Mouse (Mus musculus) gastrocnemius, postnatal 14 days (tissue): ENCODE results near the gene Vmn2r27. TPM values are rescaled to one million over a fixed set of nuclear protein-coding genes. Genes with fewer than 3 reads are reported as not detected.
A peak's percentile ranks its signal among the peaks of the same experiment; 100 is the strongest.

Source experiments
- DNase-seq: peaks from one replicate; pipeline ENCODE4 v3.0.0; 2021; ENCODE audit warnings: mixed read lengths
- intact Hi-C: fragments of 180-260 bp; cut with DNase I; formaldehyde crosslinking; loops from one replicate; pipeline ENCODE4 v1.15.1; 2025; ENCODE audit warnings: low total_unique reads
- long read RNA-seq, 2 experiments: library from polyadenylated mRNA; stranded (forward); transcript quantifications; one replicate each; pipeline ENCODE4 v2.0.0; 2021
- total RNA-seq, 2 experiments: library from RNA; stranded (reverse); gene quantifications; 2 replicates each; pipeline ENCODE4 v1.2.3; 2021

Vmn2r27 gene
- total RNA-seq: not detected
- long read RNA-seq, experiment 1: 0 reads
- long read RNA-seq, experiment 2: 0 reads

DNA sequence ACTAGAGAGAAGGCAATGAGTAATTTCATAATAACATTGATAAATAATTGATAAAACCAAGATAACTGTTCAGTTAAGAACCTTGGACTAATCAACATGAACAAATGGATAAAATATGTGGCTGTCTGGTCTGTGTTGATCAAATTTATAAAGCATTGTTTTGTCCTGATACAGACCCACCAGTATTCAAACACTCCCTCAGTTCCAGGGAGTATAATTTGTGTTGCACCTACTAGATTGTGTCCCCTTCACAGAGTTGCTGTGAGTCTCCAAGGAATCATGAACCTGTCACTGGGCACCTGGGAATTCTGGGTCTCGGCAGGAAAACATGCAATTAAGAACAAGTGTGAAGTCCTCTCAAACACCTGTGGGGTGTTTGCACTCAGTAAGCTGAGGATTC is at the start of gene Vmn2r27:
TSS of gene Vmn2r27 (minus strand) at position 101 of the 400 bp plus-strand sequence.
- no peak for DNase-seq

GRCm38 (mm10) chr6:124278291-124278690 is 46.6 kb upstream of the Vmn2r27 start:
- DNase-seq: no peak
- intact Hi-C loops: no loop called here

More for the DNA sequence above, at the start of gene Vmn2r27:
- intact Hi-C loops: no loop called here

DNA sequence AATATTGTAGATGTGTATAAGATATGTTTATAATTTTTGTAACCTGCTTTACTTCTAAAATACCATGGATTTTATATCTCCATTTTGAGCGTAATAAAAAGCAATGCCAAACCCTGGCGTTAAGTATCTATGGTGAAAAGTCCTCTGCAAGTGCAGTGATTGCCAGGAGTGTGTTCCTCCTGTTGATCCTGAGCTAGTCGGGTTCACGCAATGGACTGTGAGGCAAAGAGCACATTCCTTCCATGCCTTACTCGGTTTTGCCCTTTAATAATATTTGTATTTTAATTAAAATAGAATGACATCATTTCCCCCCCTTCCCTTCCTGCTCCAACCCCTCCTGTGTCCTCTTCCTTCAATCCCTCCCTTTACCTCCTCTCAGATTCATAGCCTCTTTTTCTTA is 46.0 kb upstream of the Vmn2r27 start:
- intact Hi-C loops: no loop called here

DNA sequence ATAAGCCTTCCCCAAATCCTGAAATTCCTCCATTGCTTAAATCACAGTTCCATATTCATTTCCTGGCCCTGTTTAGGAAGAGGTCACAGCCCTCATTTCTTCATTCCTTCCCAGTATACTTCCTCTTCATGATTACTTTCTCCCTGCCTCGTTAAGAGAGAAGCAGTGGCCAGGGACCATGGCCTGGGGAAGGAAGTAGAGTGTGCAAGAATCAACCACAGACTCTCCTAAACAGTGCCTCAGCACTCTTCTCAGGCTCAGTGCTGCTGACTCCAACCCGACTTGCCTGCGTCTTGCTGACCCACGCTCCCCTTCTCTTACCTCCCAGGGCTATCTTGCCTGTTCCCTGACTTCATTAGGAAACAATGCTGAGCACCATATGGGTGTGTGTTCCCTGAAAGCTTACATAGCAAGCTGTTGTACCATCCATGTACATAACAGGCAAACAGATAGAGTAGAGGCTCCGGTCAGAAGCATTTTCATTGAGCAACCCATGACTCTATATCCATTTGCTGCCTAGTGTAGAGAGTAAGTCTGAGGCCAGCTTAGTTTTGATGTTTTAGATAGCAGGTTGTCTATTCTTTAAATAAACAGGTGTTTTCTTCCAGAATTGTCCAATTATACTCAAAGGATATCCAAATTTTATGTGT is 41.7 kb upstream of the Vmn2r27 start:
- no peak for DNase-seq
- intact Hi-C loops: no loop called here

More for the DNA sequence above, 46.0 kb upstream of the Vmn2r27 start:
- DNase-seq: no peak

DNA sequence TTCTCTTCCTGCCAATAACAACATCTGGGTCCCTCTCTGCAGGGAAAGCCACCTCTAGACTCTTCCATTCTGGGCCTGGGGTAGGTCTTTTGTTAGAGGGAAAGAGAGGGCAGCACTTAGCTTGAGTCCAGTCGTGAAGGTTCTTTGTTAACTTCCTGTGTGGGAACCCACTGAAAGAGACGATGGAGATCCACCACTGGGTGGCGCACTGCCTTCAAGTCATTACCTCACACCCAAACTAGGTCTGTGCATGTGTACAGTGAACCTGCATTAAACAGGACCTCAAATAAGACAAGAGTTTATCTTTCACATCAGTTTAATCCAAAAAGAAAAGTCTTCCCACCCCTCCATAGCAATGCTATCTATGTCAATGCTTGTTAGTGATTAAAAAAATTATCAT is 31.0 kb upstream of the Vmn2r27 start:
- DNase-seq: peak; percentile 62
- intact Hi-C loops: loop anchor here (5.0 to 10.0 kb wide), 2 partner anchors 115 to 328 kb away; no protein-coding TSS in a partner anchor

DNA sequence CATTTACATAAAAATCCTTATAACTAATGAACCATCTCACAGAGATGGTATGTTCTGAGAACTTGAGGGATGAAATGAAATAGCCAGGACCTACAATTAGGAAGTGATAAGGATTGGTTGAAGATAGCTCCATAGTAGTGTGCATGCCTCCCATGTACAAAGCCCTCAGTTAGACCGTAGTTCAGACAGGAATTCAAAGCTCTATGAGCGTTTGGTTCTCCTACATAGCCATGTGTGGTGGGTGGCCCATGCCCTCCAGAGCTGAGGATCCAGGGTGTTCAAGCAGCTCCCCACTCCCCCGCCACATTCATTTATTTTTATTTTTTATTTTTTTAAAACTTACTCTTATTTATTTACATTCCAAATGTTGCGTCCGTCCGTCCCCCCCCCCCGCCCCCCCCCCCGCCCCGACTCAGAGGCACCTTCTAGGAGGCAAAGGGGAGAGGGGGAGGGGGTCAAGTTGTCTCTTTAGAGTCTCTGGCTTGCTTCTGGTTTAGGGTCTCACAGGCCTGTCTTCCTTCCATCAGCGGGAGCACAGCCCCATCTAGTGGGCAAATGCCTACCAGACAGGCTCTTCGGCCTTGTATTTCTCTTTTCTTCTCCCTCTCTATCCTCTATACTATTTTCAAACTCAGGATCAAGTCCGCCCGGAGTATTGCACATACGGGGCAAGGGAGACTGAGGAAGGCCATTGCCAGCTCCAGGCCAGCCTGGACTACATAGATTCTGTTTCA is 28.7 kb upstream of the Vmn2r27 start:
- intact Hi-C loops: loop anchor here (5.0 to 10.0 kb wide), 2 partner anchors 117 to 326 kb away; no protein-coding TSS in a partner anchor
- DNase-seq: peak; percentile 34

DNA sequence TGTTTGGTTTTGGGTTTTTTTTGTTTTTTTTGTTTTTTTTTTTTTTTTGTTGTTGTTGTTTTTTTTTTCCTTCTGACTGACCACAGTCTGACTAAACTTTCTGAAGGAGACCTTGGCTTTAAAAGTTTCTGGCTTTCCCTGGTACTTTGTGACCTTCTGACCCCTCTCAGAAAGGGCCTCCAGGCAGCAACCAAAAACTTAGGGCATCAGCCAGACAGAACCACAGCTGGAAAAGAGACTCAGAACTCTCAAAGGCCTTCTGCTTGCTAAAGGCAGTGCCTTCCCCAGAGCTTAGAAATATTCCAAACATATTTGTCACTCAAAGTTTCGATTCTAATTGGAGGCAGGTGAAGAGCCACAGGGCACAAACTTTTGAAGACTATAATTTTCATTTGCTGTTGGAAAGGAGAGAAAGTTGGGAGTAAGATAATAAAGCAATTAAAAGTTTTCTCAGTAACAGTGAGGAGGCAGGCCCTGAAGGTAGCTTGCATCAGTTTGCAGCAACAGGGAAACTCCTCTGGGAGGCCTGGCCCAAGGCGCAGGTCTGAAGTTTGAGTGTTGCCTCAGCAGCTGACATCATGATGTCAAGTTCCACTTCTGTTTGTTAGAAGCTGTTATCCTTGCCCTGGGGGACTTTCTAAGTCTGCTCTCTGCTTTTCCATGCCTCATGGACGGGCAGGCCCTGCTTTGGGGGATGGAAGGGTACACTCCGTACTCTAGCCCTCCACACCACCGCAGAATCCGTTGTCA is 24.2 kb upstream of the Vmn2r27 start:
- intact Hi-C loops: no loop called here
- DNase-seq: no peak

DNA sequence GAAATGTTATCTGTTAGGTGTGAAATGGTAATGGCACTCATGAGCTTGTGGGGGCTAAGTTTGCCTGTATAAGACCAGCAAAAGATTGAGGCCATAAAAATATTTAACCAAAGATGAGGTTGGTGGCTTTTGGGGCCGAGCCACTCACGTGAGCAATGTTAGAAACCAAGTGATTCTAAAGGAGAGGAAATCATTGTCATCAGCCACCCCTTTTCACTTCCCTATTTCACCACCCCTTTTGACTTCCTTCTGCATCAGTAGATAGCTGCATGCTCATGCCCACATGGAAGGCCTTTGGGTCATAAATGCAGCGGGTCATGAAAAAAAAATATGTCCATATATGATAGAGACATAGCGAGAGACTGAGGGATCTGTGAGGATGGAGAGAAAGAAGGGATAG is 29.5 kb downstream of the Vmn2r27 start:
- intact Hi-C loops: no loop called here
- DNase-seq: no peak

- intact Hi-C loops: no loop called here
These were observed 63.0 kb downstream of the Vmn2r27 start for GRCm38 (mm10) chr6:124168499-124169257.

DNA sequence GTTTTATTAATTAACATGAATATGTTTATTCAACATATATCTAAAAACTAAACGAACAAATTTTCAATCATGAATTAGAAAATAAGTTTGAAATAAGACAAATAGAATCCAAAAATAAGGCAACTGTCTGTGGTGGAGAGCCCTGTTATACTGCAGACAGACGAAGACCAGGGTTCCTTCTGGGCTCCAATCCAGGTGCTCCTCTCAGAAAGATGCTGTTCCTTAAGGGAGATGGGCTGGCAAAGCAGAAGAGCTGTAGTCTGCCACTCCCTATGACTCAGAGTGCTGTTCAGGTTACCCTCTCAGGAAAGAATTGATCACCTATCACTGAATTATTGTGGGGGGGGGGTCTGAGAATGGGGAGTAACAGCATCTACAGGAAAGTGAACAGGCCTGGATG is 65.1 kb downstream of the Vmn2r27 start:
- intact Hi-C loops: no loop called here
- no peak for DNase-seq

More at GRCm38 (mm10) chr6:124168499-124169257, 63.0 kb downstream of the Vmn2r27 start:
- no peak for DNase-seq

DNA sequence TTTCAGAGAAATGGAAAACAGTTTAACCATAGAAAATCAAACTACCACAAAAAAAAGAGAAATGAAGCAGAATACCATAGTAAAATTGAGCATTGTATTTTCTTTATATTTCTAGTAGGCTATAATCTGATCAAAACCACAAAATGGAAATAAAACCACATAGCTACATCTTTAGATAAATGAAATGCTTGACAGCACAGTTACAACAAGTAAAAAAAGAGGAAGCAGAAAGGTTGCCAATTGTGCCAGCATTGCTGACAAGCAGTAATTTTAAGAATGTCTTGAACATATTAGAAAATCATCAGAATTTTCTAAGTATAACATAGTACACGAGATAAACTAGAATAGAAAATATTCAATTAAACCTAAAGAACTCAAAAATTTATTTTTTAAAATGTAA is 81.8 kb downstream of the Vmn2r27 start:
- DNase-seq: no peak
- intact Hi-C loops: no loop called here

Other genes starting within 250 kb of the Vmn2r27 start
- not detected for gene Vmn2r26, start 207.3 kb downstream of the Vmn2r27 start, total RNA-seq
- gene Cd163, start 72.8 kb upstream of the Vmn2r27 start, total RNA-seq: 10 to 100 TPM; 13.6 to 19.2 TPM
- gene Pex5, start 183.2 kb upstream of the Vmn2r27 start, total RNA-seq: 10 to 100 TPM; 23.0 to 24.0 TPM
- gene Clstn3, start 232.9 kb upstream of the Vmn2r27 start, total RNA-seq: 1 to 10 TPM in 1 of 2 experiments, under 1 TPM in 1; 0.60 to 1.6 TPM